Mouse (Mus musculus) cerebellum, postnatal 36 days (tissue): ENCODE data around the gene Inpp5f.
A peak's percentile ranks its signal among the peaks of the same experiment; 100 is the strongest.
"Not testable (repeated sequence)": the region's sequence is repeated elsewhere in the genome, so short reads cannot be mapped to it uniquely, and the experiment has no call there.

Experiments
- DNase-seq, 2 experiments: peaks; one replicate each; pipeline ENCODE4 v3.0.0; 2021 to 2022; ENCODE audit warnings: mixed read lengths in 2 of 2

Inpp5f gene

DNA sequence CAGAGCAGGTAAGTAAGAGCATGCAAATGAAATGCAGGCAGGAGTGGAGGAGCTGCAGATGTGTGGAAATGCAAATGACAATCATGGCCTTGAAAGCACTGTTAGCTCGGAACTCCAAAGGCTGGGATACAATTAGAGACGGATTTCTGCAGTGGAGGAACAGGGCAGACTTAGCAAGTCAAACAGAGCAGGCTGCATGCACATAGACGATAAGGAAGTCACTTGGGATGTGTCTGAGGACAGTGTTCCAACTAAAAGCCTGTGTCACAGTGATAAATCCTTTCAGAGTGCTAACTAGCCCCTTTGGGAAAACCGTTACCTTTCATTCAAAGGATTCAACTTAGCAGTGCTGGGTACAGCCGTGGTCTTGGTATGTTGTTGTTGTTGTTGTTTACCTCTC, 56.7 kb downstream of the Inpp5f start:
- DNase-seq, result no peak

DNA sequence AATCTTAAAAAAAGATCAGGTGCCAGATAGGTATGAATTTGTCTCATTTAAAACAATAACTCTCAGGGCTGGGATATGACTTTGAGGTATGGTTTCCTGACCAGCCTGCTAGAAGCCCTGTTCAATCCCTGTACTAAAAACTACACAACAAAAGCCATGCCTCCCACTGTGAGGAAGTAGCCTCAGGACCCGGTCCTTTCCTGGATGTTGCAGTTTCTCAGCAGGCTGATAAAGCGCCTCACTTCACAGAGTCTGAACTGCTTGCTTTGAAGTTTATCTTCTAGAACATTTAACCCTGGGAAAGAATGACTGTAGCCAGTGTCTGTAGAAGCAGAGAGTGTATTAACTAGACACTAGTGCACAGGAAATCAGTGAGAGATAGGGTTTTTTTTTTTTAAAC, 57.7 kb downstream of the Inpp5f start:
- no peak for DNase-seq

DNA sequence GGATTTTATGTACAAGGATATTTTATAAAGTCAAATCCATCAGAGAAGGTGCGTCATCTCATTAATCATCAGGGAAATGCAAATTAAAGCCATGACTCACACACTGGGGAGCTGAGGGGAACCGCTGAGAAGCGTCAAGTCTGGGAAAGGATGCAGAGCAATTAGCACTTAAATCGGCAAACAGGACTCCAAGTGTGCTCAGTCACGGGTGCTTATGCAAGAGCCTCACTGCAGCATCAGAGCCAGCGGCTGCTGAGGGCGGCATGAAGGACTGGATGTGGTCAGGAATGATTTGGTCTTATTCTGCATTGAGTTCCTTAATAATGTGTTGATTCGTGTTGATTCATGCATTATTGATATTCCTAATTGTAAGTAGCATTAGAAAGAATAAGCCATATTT, 60.8 kb downstream of the Inpp5f start:
- DNase-seq, result peak; percentile 71 to 75

DNA sequence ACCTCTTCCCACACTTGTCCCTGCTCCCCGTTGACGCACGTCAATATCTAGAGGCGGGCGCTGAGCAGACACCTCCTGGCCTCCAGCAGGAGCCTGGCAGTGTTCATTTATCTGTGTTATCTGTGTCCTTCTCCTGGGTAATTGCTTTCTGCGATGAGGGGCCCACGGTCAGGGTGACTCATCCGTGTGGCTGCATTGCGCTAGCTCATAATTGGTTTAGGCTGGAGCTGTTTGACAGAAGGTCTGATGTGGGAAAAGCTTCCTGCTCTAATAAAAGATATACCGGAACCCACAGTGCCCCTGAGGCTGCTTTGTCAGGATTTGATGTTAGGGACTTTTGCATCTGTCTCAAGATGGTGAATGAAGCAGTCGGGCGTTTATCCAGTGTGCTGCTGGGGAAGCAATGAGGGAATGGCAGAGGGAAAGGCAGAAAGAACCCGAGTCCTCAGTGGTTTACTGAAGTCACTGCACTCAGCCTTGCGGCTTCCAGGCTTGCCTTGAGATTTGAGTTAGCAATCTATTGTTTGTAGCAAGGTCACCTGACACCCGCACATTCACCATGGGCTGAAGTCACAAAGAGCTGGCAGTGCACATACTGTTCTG, 61.4 kb downstream of the Inpp5f start:
- DNase-seq, result peak; percentile 57 to 70

DNA sequence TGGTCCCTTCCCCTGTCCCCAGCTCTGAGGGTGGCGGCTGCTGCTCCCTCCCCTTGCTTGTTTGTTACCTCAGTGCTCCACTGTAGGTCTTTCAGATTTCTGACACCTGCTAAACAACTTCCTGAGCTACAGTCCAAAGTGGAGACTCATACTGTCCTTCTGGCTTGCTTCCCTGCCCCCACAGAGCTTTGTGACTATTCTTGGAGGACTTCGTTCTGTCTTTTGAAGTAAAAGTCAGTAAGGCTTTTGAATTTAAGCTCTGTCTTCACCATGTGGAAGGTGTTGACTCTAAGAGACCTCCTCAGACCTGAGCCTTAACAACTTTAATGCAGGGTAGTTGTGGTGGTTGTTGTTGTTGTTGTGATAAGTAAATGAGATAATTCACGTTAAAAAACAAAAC, 67.4 kb downstream of the Inpp5f start:
- DNase-seq, result no peak

DNA sequence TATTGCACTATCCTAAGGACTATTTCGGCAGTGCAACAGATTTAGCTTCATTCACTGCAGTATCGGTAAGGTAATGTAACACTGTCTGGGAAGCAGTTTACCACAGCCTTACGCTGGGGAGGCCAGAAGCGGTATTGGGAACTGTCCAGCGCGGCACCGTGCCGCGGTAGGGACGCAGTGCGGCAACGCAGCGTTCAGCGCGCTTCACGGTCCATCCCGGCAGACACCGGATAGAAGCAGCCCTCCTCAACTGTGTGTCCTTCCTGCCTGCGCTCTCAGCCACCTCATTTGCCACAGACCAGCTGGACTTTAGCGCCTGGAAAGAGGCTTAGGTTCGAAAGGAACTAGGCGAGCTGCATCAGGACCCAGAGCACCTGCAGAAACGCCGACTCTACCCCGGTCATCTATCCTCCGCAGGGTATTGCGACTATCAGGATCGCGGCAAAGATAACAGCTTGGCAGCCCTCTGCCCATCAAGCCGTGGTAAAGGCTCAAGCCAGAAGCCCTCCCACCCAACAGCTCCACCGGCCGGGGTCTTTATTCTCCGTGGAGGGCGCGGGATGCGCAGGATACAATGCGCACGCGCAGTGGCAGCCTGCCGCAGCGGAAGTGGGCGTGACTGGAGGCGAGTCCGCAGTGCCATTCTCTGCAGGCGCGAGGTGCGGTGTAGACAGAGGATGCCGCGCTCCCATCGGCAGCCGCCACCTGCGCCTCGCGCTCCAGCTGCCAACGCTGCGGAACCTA, 76.9 kb downstream of the Inpp5f start:
- peak; percentile 90 for DNase-seq

DNA sequence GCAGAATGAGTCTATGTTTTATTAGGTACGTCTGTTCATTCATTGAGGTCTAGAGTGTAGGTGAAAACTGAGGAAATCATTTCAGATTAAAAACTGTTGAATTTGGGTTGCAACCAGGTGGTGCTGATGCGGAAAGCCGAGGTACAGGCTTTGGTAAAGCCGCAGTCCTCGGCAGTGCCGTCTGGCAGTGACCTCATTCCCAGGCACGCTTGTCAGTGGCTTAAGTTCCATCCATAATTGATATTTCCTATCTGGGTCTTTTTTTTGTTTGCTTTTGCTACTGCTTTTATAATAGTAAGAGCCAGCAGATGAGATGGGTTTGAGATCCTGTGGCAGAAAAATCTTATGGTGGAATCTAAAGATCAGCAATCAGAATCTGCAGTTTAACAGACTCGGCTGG, 78.2 kb downstream of the Inpp5f start:
- peak; percentile 32 to 37 for DNase-seq

DNA sequence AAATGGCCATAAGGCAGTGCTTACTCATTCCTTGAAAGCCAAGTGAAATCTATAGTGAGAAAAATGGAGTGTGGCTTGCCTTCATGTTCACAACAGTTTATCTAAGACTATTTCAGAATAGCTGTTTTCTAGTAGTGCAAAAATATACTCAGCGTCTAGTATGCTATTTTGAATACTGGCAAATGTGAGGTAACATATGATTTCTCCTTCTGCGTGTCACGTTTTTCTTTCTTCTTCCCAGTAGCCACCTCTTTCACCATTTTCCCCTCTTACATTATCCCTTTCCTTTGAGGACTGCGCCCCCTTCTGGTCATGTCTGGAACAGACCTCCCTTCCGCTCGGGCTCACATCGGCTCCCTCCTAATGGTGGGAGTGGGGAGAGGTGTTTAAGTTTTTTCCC, 78.9 kb downstream of the Inpp5f start:
- DNase-seq, result peak; percentile 92 to 94

DNA sequence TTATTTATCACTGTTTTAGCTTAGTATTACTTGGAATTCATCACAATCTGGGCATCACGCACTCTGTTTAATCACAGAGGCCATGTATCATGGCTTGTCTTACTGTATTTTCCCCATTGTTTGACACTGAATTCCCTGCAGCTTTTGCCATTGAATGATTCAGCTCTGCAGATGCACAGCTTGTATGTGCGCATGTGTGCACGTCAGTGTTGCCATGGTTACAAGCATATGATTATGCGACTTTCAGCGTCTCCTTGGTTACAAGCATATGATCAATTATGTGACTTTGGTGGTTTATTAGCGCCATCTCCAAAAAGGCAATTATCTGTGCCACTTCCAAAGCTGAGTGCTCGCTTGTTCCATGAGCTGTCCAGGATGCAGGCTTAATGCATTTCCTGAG, 79.7 kb downstream of the Inpp5f start:
- peak; percentile 24 to 52 for DNase-seq

DNA sequence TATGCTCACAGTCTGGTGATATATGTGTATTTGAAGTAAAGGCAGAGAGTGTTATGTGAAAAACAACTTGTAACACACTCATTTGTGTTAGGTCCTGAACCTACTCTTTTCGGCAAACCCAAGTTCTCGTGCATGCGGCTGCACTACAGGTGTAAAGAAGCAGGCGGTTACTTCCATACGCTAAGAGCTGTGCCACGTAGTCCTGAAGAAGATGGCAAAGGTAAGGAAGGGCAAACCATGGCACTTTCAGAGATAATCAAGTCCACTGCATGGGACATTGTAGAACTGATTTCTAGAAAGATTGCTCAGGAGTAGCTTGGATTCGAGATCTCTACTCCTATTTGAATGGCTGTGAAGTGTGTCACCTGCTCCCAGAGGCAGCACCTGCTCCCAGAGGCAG, 81.0 kb downstream of the Inpp5f start:
- no peak for DNase-seq

DNA sequence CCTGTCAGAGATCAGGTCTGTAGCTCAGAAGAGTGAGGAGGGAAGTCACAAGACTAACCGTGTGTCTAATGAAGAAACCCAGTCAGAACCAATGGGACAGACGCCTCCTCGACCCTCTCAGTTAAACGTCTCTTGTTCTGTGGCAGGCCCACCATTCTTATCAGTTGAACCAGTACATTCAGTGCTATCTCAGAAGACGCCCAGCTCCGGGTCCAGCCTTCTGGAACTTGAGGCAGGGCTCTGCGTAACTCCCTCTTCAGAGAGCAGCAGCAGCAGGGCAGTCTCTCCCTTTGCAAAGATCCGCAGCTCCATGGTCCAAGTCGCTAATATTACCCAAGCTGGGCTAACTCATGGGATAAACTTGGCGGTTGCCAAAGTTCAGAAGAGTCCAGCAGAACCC, 83.7 kb downstream of the Inpp5f start:
- no peak for DNase-seq

DNA sequence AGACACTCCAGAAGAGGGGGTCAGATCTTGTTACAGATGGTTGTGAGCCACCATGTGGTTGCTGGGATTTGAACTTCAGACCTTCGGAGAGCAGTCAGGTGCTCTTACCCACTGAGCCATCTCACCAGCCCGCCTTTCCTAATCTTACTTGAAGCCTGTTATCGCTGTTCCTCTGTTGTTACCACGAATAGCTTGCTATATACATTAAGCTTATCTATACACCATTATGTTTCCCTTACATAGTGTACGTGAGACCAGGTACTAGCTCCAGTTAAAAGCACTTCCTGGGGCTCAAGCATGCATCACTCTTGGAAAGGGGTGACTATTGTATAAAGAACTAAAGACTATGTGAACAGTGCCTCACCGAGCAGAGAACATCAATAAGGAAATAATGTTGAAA, 88.8 kb downstream of the Inpp5f start:
- DNase-seq, result not testable (repeated sequence)

DNA sequence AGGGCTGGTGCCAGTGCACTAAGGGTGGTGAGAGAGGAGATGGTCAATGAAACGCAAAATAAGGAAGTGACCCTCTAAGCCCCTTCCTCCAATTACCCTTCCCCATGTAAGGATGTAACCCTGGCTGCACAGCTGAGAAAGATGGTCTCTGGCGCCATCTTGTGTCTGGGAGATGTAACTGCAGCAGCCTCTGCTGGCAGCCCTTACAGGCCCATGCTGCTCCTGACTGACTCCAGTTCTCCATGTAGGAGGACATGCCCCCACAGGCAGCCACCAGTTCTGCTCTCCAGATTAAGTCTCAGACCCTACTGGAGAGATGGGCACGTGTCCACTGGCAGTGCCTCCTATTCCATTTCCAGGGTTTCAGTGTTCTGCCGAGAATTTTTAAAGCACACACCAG, 94.6 kb downstream of the Inpp5f start:
- DNase-seq, result peak; percentile 69 to 80

DNA sequence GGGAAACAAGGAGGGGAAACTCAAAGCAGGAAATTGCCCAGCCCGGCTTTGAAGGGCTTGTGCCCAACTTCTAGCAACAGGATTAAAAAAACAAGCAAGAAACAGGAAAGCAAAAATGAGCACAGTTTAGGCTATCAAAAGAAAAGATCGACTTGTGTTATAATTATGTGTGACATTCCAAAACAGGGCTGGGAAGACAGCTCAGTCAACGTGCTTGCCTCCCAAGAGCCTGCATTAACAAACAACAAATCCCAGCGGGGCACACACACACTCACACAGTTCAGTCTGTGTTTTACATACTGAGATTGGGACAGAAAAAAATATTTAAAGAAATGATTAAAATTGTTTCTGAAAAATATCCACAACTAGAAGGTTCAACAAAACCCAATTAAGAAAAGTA, 106.9 kb downstream of the Inpp5f start:
- no peak for DNase-seq

DNA sequence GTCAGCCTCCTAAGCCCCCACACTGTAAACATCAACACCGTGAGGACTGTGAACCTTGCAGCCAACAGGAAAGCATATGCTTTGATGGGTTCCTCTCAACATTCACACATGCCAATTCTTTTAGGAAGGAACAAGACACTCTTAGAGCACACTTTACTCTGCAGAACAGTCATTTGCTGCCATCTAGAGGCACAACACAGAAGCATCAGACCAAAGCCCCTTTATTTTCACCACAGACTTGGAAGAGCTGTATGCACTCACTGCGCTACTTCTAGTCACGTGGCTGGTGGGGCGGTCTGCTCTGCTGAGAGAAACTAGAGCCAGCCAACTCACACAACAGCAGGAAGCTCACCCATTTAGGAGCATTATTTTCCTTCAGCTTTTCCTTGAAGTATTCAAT, 113.6 kb downstream of the Inpp5f start:
- DNase-seq, result peak; percentile 61 to 68

DNA sequence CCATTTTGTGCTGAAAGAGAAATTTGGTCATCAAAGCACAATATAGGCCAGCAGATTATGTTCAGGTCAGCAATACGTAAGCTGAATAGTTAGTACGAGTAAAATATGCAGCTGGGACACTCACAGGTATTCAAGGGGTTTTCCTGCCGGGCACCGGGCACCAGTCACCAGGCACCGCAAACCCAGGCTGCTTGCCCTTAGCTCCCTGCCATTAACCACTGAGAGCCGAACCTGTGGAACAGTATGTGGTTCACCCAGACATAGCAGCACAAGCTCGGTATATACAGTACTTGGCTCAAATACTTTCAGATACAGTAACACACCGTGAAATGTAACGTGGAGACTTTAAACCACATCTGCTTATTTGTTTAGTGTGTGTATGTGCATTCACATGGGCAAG, 114.1 kb downstream of the Inpp5f start:
- no peak for DNase-seq

DNA sequence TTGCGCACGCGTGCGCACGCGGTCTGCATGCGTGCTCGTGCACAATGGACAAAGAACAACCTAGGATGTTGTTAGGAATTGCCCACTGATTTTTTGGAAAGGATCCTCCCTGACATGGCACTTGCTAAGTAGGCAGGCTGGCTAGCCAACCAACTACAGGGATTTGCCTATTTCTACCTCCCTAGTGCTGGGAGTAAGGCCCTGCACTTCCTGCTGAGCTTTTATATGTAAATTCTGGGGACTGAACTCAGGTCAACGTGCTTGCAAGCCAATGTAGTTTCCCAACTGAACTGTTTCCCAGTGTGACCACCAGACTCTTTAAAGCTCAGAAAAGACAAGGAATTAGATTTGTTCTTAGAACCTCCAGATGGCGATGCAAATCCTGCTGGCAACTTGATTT, 115.9 kb downstream of the Inpp5f start:
- no peak for DNase-seq

DNA sequence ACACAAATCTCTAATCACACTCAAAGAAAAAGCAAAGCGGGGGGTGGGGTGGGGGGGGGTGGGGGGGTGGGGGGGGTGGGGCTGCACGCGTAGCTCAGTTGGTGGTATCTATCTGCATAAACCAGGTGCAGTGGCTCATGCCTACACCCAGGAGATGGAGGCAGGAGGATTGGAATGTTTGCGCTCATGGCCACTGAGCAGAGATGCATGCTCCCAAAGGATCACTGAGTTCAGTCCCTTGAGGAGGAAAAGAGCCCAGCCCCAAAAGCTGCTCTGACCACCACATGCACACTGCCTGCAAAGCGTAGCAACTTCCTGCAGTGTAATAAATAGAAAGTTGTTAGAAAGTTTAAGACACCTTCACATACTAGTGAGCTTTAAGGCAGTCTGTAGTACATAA, 116.6 kb downstream of the Inpp5f start:
- no peak for DNase-seq

DNA sequence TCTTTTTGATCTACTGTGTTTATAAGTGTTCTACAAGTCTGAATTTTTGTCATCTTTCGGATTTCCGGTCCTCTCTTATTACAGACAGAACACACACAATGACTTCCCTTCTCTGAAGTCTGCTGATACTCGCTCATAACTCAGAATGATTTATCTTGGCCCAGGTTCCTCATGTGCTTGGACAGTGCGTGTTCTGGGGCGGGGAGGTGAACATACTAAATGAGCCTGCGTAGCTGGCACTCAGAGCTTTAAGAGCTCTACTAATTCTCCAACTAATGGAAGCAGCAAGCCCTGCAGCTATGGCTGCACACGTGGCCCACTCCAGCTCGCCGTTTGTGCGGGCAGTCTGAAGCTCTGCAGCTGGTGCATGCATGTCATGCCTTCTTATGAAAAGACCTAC, 117.6 kb downstream of the Inpp5f start:
- DNase-seq, result no peak

DNA sequence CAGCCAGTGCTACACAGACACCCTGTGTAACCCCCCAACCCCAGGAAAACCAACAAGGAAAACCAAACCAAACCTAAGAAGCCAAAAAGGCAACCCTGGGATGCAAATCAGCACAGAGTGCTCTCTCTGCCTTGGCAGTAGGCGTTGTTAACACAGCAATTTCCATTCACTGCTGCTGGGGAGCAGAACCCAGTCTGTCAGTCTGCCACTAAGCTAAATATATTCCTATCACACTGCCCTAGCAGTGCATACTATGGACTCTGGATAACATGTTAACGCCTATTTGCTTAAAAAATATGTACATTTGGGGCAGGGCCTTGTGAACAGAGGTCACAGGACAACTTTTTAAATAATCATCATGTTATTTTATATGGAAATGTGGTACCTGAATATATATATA, 120.5 kb downstream of the Inpp5f start:
- no peak for DNase-seq

DNA sequence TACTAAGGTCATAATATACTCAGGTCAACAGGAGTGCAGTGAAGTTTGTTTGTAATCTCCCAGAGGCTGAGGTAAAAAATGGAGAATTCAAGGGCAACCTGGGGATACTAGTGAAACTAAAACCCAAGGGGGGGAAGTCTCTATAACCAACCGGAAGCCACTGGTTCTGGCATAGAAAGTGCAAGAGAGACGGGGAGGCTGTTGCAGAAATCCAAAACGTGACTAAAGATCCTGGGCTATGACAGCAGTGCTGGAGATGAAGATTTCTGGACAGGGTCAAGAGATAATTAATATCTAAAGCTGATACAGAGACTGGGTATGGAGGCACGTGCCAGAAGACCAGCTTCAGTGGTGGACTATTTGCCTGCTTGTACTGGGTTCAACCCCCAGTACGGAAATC, 126.9 kb downstream of the Inpp5f start:
- no peak for DNase-seq

DNA sequence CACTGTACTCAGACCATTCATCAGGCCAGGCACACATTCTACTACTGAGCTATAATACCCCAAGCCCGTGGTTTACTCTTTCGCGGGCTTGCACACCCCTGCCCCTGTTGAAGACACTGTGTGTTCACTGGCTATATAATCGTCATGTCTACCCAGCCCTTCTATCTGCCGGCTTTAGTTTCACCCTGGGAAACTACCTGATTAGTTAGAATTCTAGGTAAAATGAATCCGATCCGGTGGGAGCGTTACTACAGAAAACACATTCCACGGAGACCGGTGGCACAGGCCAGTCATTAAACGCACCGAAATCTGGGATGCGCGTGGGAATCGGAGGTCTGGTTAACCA, 128.0 kb downstream of the Inpp5f start:
- no peak for DNase-seq

DNA sequence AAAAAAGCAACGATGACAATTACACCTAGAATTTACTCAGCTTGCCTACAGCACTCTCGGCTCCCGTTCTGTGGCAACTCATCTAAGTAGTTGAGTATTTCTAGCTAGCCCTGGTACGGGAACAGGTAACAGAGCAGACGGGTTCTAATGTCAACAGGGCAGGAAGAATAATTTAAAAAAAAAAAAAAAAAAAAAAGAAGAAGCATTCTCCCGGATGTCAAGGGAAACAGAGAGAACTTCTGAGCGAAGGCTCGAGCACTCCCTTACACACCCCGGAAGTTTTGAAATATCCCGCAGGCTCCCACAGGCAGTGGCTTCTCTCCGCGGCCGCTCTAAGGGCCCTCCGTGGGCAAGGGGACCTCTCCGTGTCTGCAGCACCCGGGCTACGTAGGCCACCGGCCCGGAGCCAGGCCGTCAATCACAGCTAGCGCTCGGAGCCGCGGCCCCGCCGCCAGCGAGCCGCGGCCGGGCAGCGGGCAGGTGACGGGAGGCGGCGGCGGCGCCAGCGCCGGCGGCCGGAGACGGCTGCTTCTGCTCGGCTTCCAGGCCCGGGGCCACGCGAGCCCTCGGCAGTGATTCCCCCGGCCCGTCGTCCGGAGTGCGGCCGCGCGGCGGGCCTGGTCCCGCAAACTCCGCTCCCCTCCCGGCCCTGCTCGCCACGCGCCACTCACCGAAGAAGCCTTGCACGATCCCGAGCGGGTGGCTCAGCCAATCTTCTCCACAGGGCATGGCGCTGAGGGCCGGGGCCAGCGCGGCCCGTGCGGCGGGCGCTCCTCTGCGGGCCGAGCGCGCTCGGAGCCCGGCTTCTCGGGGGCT, 128.5 kb downstream of the Inpp5f start:
- peak in 1 of 2 experiments; percentile 49 for DNase-seq

DNA sequence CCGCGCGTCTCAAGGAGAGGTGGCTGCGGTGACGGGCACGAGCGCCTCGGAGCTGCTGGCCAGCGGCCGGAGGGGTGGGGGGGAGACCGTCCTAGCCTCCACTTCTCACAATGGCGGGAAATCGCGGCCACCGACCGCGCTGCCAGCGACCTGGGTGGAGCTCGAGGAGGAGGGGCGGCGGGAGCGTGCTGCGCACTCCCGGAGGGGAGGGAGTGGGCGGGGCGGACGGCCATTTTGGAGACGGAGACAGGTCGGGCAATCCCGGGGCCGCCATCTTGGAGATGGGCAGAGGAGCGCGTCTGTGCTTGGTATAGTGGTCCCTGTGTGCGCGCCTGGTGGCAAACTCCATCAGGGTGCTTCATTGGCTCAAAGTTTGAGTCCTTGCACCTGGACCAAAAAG, 129.2 kb downstream of the Inpp5f start, which contains the start of gene Mcmbp:
Mcmbp (minus strand) TSS at position 162 of the 400 bp plus-strand sequence.
- DNase-seq, result peak; percentile 98
